Mouse (Mus musculus): ENCODE results near the gene Gm21973.

Gene Gm21973

DNA sequence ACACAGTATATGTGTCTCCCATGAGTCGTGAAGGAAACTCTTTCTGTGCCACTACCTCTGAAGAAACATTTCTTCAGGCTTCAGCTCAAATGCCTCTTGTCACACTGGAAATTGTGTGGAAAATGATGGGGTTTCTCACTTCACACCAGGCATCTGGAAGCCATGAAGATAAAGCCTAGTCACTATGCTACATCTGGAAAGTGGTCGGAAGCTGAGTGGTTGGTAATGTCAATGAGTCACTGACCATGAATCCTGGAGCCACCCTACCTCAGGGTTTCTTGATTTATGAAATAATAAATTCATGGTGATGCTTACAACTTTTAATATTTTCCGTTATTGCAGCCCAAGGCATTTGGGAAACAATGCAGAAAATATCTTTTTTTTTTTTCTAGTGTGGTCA is 84.7 kb downstream of the Gm21973 start:
- no peak for DNase-seq

DNA sequence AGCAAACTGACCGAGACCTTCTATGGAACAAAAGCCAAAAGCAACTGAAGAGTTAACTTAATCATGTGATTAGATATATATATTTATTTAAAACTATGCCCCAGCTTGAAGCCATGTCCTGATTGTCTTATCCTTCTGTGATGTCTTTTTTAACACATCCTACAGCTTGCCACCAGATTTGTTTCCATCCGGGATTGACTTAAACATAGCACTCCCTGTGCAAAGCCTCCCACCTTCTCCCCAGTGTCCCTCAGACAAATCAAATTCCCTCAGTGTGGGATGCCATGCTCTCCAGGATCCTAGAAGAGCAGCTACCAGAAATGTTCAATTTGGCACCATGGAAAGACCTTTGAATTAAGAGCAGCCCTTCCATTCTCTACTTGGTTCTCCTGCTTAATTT is 85.7 kb downstream of the Gm21973 start:
- no peak for DNase-seq

- DNase-seq, result no peak
Measured at GRCm38 (mm10) chr15:10413656-10414055, 88.5 kb downstream of the Gm21973 start.

DNA sequence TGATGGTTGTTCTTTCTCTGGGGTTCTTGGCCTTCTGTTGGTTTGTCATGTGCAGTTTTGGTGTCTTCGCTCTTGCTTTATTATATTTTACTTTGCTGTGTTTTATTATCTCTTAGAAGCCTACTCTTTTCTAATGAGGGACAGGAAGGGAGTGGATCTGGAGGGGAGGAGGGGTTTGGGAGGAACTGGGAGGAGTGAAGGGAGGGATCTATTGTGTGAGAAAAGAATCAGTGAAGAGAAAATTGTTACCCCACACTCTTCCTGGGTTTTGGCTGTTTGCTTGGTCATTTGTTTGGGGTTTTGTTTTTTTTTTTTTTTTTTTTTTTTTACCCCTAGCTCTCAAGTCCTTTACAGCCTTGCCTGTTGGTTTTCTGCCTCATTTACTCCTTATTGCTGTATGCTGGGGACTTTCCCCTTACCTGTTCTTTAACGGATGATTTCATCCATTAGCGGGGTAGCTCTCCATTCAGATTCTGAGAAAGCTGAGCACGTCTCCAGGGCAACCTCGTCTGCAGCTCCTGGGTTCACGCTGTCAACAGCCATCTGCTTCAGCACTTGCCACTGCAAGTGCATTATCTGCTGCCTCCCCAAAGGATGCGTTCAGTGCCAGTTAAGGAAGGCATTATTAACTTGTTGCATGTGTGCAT is 96.1 kb downstream of the Gm21973 start:
- DNase-seq, result no peak

DNA sequence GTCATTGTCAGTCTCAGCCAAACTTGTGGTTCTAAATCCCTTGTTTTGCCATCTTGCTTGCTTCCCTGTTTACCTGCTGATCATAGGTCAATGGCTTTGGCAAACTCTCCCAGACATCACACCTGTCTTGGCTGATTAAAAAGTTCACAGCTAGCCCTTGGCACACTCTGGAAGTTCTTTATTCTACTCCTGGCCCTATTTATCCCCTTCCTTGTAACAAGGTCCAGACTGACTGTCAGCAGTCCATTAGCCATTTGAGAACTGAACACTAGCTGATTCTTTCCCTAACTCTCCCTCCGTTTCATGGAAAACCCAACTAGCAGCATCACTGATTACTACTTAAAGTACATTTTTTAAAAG is 96.6 kb downstream of the Gm21973 start:
- DNase-seq, result no peak

All from kidney, postnatal 10 days (tissue).